Mouse (Mus musculus): ENCODE data around the gene Babam2.

The Babam2 gene

DNA sequence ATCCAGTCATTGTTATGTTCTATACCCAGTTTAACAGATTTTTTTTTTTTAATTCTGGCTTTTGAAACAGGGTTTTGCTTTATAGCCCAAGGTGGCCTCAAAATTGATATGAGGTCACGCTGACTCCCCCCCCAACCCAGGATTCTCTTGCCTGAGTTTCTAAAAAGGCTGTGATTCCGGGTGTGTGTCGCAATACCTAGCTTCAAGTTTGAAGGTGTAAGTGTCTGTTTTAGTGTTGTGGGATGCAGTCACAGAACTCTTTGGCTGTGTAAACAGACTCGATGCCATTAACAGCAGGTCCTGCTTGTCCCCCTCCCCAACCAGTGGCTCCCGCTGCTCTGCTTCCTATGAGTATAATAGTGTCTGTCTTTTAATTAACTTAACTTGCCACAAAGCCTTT lies 84.1 kb downstream of the Babam2 start:
- DNase-seq (ENCODE audit: low read depth, low spot score) = no peak

DNA sequence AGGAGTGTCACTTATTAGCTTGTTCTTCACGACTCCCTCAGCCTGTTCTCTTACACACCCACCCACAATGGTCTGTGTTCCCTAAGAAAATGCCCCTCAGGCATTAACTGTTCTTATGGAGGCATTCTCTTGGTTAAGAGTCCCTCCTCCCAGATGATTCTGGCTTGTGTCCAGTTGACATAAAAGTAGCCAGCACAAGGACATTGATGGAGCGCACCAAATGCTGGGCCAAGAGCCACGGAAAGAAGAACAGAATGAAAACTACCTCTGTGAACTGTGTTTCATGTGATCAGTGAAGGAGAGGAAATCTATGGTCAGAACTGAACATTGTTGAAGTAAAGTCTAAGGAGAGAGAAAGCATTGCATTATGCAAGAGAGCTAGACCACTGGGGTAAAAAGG lies 89.7 kb downstream of the Babam2 start:
- no peak for DNase-seq (ENCODE audit: low read depth, low spot score)

DNA sequence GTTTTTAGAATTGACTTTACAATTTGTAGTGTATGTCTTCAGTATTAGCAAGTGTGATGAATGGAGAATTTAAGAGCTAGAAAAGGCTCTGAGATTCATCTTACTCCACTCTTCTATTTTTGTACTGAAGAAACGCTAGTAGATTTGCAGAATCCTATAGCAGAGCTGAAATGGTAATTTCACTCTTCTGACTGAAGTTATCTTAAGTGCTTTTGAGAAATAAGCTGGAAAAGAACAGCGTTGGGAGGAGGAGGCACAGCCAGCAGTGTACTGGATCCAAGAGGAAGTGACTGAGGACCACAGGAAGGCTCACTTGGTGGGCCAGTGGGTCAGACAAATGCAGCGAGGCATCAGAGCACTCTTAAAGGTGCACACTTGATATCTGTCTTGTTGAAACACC lies 90.1 kb downstream of the Babam2 start:
- no peak for DNase-seq (ENCODE audit: low read depth, low spot score)

DNA sequence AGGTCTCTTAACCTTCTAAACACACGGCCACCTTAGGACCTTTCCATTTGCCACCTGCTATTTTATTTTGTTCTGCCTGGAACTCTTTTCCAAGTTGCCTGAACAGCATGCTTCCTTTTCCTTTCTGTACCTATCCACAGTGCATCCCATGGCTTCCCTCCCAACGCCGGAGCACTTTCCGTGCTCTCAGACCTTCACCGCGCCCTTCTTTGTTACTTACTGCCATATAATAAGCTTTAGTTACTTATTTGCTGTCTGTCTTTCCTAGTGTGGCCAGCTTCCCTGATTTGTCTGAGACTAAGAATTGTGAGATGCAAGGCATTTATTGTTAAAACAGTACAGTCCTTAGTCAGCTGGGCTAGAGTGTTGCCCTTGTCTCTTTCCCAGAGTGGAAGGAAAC lies 94.9 kb downstream of the Babam2 start:
- no peak for DNase-seq (ENCODE audit: low read depth, low spot score)

DNA sequence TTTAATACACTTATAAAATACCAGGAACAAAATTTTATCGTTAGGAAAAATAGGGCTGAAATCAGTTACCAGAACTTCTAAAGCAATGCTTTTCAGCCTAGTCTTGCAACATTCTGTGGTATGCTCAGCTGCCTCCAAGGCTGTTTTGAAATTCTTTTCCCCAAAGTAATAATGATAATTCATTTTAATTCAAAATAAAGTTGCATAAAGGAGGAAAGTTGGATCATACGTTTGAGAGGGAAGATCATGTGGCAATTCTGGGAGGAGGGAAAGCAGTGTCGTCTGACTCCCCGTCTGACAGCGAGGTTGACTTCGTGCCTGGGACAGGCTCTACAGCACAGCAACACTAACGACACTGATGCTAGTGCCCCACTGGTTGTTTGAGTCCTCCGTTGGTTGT lies 95.4 kb downstream of the Babam2 start:
- DNase-seq (ENCODE audit: low read depth, low spot score) = no peak

DNA sequence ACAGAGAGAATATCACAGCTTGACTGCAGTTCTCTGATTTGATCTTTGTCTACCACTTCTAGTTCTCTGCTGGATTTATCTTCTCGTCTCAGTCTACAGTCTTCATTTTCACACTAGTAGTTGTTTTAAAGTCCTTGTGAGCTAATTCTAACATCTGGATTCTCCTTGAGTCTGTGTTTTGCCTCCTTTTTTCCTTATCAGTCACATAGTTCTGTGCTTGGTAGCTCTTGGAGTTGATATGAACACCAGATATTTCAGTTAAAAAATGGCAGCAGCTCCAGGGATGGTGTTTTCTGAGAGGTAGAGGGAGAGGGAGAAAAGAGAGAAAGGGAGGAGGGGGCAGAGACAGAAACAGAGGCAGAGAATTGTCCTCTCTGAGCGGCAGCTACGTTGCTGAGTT lies 97.9 kb downstream of the Babam2 start:
- no peak for DNase-seq (ENCODE audit: low read depth, low spot score)

DNA sequence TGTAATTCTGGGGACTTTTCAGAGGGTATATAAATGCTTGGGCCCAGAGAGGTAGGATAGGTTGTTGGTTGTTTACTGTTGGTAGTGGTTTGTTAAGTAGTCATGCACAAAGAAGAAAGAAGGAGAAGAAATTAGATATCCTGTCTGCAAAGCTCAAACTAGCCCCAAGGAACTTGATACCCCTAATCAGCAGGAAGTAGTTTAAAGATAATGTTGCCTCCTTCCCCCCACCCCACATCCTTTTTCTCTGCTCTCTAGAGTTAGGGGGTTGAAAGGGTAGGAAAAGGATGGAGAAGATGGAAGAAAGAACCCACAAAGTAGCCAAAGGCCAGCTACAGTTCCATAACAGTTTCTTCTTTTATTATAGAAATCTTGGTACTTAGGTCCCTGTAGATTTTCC lies 99.5 kb downstream of the Babam2 start:
- no peak for DNase-seq (ENCODE audit: low read depth, low spot score)

DNA sequence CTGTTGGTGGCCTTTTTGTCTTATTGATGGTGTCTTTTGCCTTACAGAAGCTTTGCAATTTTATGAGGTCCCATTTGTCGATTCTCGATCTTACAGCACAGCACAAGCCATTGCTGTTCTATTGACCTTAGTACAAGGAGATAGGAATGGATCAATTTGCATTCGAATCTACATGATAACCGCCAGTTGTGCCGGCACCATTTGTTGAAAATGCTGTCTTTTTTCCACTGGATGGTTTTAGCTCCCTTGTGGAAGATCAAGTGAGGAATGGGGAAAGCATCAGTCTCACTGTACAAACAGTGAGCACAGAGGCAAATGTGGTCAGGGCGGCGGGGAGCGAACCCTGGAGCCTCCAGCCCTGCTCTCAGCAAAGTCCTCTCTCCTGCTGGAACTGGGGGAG lies 106.7 kb downstream of the Babam2 start:
- peak; percentile 56 for DNase-seq (ENCODE audit: low read depth, low spot score)

DNA sequence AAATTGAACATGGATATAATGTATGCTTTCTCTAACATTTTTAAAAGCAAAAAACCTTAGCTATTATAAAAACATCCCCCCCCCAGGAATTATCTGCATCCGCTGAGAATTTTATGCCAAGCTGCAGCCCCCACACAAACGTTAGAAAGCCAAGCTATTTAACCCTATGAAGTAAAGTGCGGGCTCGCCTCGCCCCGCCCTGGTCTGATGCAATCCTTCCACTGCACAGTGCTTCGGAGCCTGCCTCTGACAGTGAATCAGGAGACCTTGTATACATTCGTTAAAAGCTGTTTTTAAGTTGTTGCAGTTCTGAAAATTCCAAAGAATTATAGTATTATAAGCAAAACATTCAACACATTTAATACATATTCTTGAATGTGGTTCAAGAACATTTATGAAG lies 107.3 kb downstream of the Babam2 start:
- no peak for DNase-seq (ENCODE audit: low read depth, low spot score)

DNA sequence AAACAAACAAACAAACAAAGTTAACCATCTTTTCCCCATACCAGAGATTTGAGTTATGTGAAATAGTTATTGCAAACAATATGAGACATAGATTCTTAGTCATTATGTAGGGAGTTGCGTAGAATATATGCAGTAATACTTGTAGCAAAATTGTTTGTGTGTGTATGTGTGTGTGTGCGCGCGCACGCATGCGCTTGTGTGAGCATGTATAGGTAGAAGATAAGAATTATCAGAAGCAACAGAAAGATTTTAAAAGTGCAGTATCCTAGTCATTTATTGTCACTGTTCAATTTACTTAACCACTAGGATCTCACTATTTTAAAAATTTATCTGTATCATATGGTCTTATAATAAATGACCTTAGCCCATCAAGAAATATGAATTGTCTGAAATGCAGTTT lies 109.8 kb downstream of the Babam2 start:
- no peak for DNase-seq (ENCODE audit: low read depth, low spot score)

DNA sequence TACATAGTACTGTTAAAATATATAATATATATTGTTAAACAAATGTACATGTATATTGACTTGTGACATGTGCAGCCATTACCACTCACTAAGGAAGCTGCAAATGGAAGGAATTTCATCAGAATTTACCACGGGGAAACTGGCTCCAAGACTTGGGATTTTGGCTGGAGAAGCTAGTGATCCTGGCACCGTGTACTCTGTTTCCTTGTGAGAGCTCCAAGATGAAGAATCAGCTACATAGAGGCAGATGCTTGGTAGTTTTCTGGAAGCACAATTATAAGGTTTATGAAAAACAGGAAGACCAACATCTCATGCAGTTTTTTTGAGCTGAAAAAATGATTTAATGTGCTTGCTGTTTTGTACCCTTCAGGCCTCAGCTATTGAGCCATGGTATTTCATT lies 110.8 kb downstream of the Babam2 start:
- DNase-seq (ENCODE audit: low read depth, low spot score) = no peak

DNA sequence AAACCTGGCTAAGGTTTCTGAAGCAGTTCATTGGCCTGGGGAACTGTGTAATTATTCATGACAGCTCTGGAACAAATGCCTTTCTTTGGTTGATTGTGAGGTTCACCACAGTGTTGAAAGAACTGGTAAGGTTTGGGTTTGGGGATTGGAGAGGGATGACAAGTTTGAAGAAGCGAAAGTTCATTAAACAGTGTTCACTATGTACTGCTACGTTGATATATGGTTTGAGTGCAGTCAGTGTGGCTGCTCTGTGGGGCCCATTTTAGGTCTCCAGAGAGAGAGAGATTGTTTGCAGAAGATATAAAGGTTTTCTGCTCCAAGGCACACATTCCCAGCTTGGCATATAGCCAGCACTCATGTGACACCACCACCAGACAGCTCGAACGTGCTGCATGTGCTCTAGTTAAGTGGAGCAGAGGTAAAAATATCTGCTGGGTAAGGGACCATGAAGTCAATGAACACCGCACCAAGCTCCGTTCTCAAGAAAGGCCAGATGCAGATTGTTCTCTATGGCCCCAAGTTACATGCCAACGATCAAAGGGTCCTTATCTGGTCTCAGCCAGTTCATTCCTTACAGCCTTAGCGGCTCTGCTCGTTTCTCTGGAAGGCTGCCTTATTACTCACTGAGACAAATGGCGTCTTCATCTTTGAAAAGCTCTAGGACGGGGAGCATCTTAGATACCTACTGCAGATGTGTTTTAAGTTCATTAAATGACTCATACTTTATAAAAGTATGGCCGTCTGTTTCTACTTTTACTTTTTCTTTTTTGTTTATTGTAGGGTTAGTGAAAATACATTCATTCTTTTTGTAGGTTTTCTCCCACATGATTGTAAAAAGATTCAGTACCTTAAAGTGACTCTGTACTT lies 113.5 kb downstream of the Babam2 start:
- no peak for DNase-seq (ENCODE audit: low read depth, low spot score)

DNA sequence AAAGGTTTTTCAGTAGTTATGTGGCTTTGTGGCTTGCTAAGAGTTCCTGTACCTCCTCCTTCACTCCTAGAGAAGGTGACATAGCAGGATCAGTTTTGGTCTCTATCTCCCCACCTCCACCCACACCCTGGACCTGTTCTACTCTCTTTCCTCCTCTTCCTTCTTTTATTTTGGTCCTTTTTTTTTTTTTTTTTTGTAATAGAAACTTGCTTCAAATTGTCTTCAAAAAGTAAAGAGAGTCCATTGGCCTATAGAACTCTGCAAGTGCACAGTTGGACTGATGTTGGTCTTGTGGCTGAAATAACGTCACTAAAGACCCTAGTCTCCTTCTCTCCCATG lies 114.1 kb downstream of the Babam2 start:
- no peak for DNase-seq (ENCODE audit: low read depth, low spot score)

DNA sequence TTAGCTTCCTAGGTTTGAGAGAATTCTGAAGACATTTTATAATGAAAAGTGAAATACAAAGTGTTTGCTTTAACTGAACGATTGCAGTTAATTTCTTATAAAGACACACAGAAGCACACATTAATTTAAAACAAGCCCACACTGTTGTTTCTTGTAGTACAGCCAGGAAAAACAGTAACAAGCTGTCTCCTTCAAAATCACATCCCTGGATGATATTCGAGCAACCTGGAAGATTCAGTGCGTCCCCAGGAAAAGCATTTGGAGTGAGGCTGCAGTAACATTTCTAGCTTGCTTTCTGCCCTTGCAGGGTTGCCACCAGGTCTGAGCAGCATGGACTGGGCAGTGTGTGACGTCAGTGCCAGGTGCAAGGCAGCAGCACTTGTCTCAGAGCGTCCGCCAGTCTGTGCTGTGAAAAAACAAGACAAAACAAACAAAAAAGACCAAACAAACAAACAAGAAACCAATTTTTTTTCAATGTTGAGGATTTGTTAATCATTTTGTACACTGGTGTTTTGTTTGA lies 115.7 kb downstream of the Babam2 start:
- no peak for DNase-seq (ENCODE audit: low read depth, low spot score)

DNA sequence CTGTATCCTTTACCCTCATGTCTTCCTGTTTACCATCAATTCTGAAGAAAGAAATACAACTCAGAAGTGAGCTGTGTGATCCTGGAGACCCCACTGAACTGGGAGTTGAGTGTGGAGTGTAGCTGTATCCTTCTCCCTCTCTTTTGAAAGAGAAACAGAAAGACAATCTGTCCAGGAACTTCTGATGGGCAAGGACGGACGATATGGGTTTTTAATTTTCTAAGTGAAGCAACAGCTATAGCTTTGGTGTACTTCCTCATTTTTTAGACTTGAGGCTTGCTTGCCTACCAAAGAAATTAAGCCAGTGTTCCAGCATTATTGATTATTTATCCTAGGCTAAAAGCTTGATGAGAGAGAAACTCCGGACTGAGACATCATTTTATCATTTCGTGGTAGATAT lies 116.6 kb downstream of the Babam2 start:
- no peak for DNase-seq (ENCODE audit: low read depth, low spot score)

DNA sequence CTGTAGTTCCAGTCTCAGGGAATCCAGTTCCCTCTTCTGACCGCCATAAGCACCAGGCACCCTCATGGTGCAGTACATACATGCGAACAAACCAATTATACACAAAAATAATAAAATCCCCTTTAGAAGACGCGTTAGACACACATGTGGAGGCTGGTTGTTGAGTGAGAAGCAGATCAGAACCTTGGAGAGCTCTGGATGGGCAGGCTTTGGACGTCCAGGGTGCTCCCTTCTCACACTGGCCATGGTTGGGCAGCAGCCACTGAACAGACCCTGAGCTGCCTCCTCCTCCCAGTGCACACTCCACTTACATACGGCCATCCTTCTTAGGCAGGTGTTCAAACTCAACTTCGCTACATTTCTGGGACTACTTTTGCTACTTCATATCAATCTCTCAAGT lies 117.6 kb downstream of the Babam2 start:
- DNase-seq (ENCODE audit: low read depth, low spot score) = peak; percentile 18

DNA sequence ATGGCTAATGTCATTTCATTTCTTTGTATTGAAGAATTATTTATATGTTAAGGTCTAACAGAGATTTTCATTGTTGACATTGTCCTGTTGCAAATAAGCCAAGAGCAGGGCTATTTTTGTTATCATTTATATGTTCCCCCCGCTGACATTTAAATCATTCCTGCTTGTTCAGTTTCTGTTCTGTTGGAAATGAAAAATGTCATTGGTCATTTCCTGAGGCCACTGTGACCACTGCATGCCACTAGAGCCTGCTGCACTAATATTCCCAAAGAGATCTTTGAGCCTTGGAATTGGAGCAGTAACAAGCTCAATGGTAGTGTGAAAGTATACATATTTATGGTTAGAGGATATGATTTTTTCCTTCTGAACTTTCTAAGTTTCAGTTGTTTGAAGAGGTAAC lies 118.6 kb downstream of the Babam2 start:
- no peak for DNase-seq (ENCODE audit: low read depth, low spot score)

DNA sequence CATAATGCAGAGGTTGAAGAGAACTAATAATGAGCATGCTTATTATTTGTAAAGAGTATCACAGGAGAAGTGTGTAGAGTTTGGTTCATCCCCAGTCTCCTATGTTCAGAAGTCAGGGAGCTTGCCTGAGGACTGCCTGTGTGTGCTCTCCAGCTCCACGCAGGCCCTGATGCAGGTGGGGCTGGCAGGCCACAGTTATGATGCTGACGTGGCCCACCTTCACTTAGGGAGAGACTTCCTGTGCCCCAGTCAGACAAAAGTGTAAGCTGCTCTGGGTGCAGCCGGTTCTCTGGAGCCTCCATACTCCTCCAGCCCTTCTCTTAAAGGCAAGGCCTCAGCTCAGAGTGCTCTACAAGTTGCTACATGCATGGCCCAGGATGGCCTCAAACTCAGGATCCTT lies 123.3 kb downstream of the Babam2 start:
- DNase-seq (ENCODE audit: low read depth, low spot score) = no peak

DNA sequence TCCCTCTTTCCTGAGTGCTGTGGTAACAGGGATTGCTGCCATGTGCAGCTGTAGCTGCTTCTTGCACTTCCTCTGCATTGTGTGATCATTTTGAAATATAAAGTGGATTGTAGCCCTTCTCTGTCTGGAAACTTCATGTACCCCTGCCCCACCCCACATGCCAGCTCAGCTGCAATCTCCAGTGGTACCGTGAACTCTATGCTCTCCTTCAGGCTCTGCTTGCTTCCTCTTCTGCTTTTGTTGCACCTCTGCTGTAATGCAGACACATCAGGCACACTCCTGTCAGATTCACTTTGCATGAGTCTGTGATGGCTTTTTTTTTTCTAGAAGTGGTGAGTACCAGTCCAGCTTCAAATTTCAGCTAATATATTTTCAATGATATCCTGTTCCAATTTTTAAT lies 123.7 kb downstream of the Babam2 start:
- no peak for DNase-seq (ENCODE audit: low read depth, low spot score)

DNA sequence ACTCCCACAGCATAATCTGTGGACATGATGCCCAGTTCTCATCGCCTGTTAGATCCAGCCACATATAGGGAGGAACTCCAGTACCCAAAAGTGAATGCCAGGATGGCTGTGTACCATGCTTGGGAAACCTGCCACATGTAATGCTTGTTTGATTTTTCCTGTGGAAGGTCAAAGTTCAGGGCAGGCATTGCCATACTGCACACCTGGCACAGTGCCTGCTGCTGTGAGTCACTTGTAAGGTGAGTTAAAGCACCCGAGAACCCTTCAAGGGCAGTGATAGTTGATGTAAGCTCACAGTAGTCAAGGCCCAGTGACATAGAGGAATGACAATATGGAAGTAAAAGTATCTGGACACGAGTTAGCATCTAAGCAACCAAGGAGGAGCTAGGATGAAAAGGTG lies 126.2 kb downstream of the Babam2 start:
- no peak for DNase-seq (ENCODE audit: low read depth, low spot score)

DNA sequence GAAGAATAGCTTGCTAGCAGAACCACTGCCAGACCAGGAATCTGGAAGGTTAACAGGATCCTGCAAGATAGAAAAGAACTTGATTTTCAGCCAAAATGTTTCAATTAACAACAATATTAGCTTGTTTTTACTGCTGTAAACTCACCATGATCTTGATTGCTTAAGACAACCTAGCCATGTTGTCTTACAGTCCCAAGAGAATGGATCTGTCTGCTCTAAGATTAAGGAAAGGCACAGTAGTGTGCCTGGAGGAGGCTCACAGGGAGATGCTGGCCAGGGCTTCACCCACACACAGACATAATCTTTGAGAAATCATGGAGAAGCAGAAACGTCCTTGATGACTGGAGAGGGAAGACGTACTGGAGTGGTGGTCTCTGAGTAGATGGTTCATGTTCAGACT lies 126.6 kb downstream of the Babam2 start:
- no peak for DNase-seq (ENCODE audit: low read depth, low spot score)

DNA sequence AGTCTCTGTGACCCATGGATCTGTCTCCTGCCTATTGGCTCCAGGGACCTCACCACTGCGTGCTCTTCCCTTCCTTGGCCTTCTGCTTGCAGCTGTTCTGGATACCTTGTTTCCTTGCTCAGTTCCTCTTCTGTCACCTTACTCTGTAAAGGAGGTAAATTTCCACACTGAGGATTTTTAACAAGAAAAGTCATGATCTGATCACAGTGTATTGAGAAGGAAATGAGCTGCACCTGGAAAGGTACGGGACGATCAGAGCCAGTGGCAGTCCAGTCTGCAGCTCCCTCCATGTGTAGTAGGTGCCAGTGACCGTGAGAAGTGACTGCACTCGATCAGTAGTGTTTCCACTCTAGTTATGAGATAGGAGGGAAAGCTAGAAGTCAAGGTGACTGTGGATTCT lies 129.8 kb downstream of the Babam2 start:
- DNase-seq (ENCODE audit: low read depth, low spot score) = no peak

DNA sequence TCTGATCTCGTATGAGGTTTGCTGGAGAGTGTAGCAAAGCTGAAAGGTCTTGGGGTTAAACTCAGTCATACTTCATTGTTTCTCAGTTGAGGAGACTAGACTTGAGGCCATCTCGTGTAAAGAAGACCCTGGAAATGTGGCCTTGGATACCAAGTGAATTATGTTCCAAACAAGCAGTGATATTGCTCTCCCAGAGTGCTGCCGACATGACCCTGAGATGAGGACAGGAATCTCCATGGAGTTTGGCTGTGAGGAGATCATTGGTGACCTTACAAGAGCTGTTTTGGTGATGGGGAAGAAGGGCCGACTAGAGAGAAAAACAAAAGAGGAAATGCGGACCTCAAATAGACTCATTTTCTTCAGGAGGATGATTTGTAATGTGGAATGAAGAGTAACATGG lies 130.4 kb downstream of the Babam2 start:
- no peak for DNase-seq (ENCODE audit: low read depth, low spot score)

DNA sequence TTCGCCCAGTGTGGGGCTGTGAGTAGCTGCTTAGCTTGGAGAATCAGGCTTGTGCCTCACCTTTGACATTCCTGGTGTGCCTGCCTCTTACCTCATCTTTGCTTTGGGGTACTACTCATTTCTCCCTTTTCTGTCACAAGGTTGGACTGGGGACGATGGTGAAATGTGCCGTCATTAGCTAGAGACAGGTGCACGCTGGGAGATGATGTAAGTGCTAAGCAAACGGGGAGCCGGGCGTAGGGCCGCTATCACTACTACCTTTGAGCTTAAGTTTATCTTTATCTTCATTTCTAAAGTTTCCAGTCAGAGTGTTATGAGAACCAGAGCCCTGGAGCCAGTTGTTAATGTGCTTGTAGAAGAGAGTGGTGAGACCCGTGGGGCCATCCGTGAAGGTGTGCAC lies 131.3 kb downstream of the Babam2 start:
- DNase-seq (ENCODE audit: low read depth, low spot score) = no peak

All from R1 (cell line).